Mouse (Mus musculus) embryonic facial prominence, embryonic 15.5 days (tissue): ENCODE measurements around the gene Opn4. TPM values are rescaled to one million over a fixed set of nuclear protein-coding genes. Genes with fewer than 3 reads are reported as not detected.

Experiments
- ATAC-seq: fragments of 200-750 bp; cut with Nextera tagmentation; 2 replicates; pipeline ENCODE4 v1.8.0; 2017; ENCODE audit warnings: low read depth, moderate TSS enrichment; ENCODE audit not compliant: insufficient number of reproducible peaks, low FRiP score, low TSS enrichment
- H3K27ac ChIP-seq: fragments of 300-500 bp; sonication (generic); replicated peaks from 2 replicates; pipeline ENCODE4 v1.5.1; 2015; ENCODE audit warnings: mild to moderate bottlenecking, inconsistent platforms
- H3K27me3 ChIP-seq: fragments of 300-500 bp; sonication (generic); 2 replicates; pipeline ENCODE4 v1.6.1; 2015; ENCODE audit warnings: inconsistent platforms
- H3K36me3 ChIP-seq: fragments of 300-500 bp; sonication (generic); 2 replicates; pipeline ENCODE4 v1.6.1; 2015; ENCODE audit warnings: mild to moderate bottlenecking, inconsistent platforms
- H3K4me1 ChIP-seq: fragments of 300-500 bp; sonication (generic); 2 replicates; pipeline ENCODE4 v1.6.1; 2015; ENCODE audit warnings: inconsistent platforms
- H3K4me2 ChIP-seq: fragments of 300-500 bp; sonication (generic); replicated peaks from 2 replicates; pipeline ENCODE4 v1.6.1; 2015; ENCODE audit warnings: mild to moderate bottlenecking, inconsistent platforms
- H3K4me3 ChIP-seq: fragments of 300-500 bp; sonication (generic); replicated peaks from 2 replicates; pipeline ENCODE4 v1.5.1; 2015; ENCODE audit warnings: mild to moderate bottlenecking, inconsistent platforms
- H3K9ac ChIP-seq: fragments of 300-500 bp; sonication (generic); 2 replicates; pipeline ENCODE4 v1.6.1; 2015; ENCODE audit warnings: inconsistent platforms
- H3K9me3 ChIP-seq: fragments of 300-500 bp; sonication (generic); replicated peaks from 2 replicates; pipeline ENCODE4 v1.6.1; 2016; ENCODE audit warnings: inconsistent platforms
- WGBS: fragments of 180-500 bp; shearing (Covaris S2); methylation state at CpG from one replicate; pipeline ENCODE4 v1.1.7; 2015; 5-methylcytosine and 5-hydroxymethylcytosine counted together
- polyA plus RNA-seq: library from polyadenylated mRNA; unstranded; fragments of >200 nt; fragmentation: Nextera tagmentation; extraction: Ambion mirVana; gene quantifications from 2 replicates; pipeline ENCODE4 v1.2.1, GENCODE M21; 2015

Opn4 gene
- polyA plus RNA-seq, 1 experiment from 2014 or later: 0.45 TPM

GRCm38 (mm10) chr14:34573348-34573913, 26.5 kb downstream of the Opn4 start:
- Histone ChIP-seq H3K27ac (no peak overlapping the region), H3K4me3 (no peak overlapping the region), H3K9ac (no peak overlapping the region), H3K9me3 (no peaks in the 10 kb centered on the region), H3K4me2 (no peak overlapping the region), H3K4me1 (peaks cover 19% of the 10 kb centered on the region), H3K36me3 (no peaks in the 10 kb centered on the region), H3K27me3 (peaks cover 2% of the 10 kb centered on the region; the same call in 1 of the 2 replicates)
- no peak; the same call in 1 of the 2 replicates for ATAC-seq
- 62% methylated on average over 9 of the region's 9 CpGs for WGBS

- Histone ChIP-seq H3K27ac (no peak overlapping the region), H3K9ac (no peak overlapping the region), H3K27me3 (peaks cover 2% of the 10 kb centered on the region; the same call in 1 of the 2 replicates), H3K4me3 (no peak overlapping the region), H3K36me3 (no peaks in the 10 kb centered on the region), H3K4me1 (peaks cover 30% of the 10 kb centered on the region), H3K9me3 (no peaks in the 10 kb centered on the region), H3K4me2 (no peak overlapping the region)
- WGBS: 85% methylated on average over 17 of the region's 17 CpGs
- no peak for ATAC-seq
Measured at GRCm38 (mm10) chr14:34571610-34572387, 28.1 kb downstream of the Opn4 start.

GRCm38 (mm10) chr14:34570903-34571302, 29.0 kb downstream of the Opn4 start:
- H3K36me3 ChIP-seq: no peaks in the 10 kb centered on the region
- peaks cover 37% of the 10 kb centered on the region for H3K4me1 ChIP-seq
- no peak for ATAC-seq
- no peak overlapping the region for H3K4me3 ChIP-seq
- H3K9ac ChIP-seq: no peak overlapping the region
- H3K27me3 ChIP-seq: peaks cover 2% of the 10 kb centered on the region; the same call in 1 of the 2 replicates
- H3K4me2 ChIP-seq: no peak overlapping the region
- 79% methylated on average over 4 of the region's 4 CpGs for whole genome bisulfite sequencing
- no peaks in the 10 kb centered on the region for H3K9me3 ChIP-seq
- no peak overlapping the region for H3K27ac ChIP-seq

GRCm38 (mm10) chr14:34570294-34570693, 29.6 kb downstream of the Opn4 start:
- Histone ChIP-seq H3K4me2 (peak overlapping the region; percentile 59), H3K4me3 (peak overlapping the region; percentile 32), H3K9ac (no peak overlapping the region), H3K27ac (no peak overlapping the region), H3K9me3 (no peaks in the 10 kb centered on the region), H3K27me3 (peaks cover 2% of the 10 kb centered on the region; the same call in 1 of the 2 replicates), H3K36me3 (no peaks in the 10 kb centered on the region), H3K4me1 (peaks cover 43% of the 10 kb centered on the region)
- ATAC-seq: no peak
- under 1% methylated on average over 6 of the region's 6 CpGs for WGBS

GRCm38 (mm10) chr14:34569534-34570194, 30.3 kb downstream of the Opn4 start:
- 37% methylated on average over 27 of the region's 27 CpGs for WGBS
- peaks cover 50% of the 10 kb centered on the region for H3K4me1 ChIP-seq
- peak overlapping the region; percentile 59 for H3K4me2 ChIP-seq
- peak overlapping the region; percentile 32 for H3K4me3 ChIP-seq
- H3K36me3 ChIP-seq: no peaks in the 10 kb centered on the region
- no peak overlapping the region for H3K27ac ChIP-seq
- no peaks in the 10 kb centered on the region for H3K9me3 ChIP-seq
- ATAC-seq: no peak
- H3K9ac ChIP-seq: no peak overlapping the region; the same call in 1 of the 2 replicates
- peaks cover 2% of the 10 kb centered on the region; the same call in 1 of the 2 replicates for H3K27me3 ChIP-seq

GRCm38 (mm10) chr14:34568626-34569025, 31.3 kb downstream of the Opn4 start:
- ATAC-seq: no peak
- H3K27ac ChIP-seq: no peak overlapping the region
- peaks cover 51% of the 10 kb centered on the region for H3K4me1 ChIP-seq
- H3K36me3 ChIP-seq: no peaks in the 10 kb centered on the region
- no peaks in the 10 kb centered on the region for H3K9me3 ChIP-seq
- no peak overlapping the region for H3K9ac ChIP-seq
- 76% methylated on average over 4 of the region's 4 CpGs for WGBS
- H3K4me2 ChIP-seq: no peak overlapping the region
- peaks cover 2% of the 10 kb centered on the region; the same call in 1 of the 2 replicates for H3K27me3 ChIP-seq
- no peak overlapping the region for H3K4me3 ChIP-seq

- ATAC-seq: no peak
- Histone ChIP-seq H3K4me1 (peaks cover 48% of the 10 kb centered on the region), H3K27me3 (peaks cover 2% of the 10 kb centered on the region; the same call in 1 of the 2 replicates), H3K27ac (no peak overlapping the region), H3K36me3 (no peaks in the 10 kb centered on the region), H3K4me3 (no peak overlapping the region), H3K4me2 (no peak overlapping the region), H3K9me3 (no peaks in the 10 kb centered on the region), H3K9ac (no peak overlapping the region)
- 21% methylated on average over 5 of the region's 5 CpGs for WGBS
Measured at GRCm38 (mm10) chr14:34567697-34568096, 32.2 kb downstream of the Opn4 start.

GRCm38 (mm10) chr14:34566530-34566929, 33.4 kb downstream of the Opn4 start:
- 94% methylated on average over 7 of the region's 7 CpGs for WGBS
- no peak for ATAC-seq
- no peak overlapping the region for H3K4me3 ChIP-seq
- peaks cover 55% of the 10 kb centered on the region for H3K4me1 ChIP-seq
- no peak overlapping the region for H3K4me2 ChIP-seq
- 0 out of 2 replicates have a peak overlapping the region, but pooled peaks have one; percentile 7 for H3K27ac ChIP-seq
- no peak overlapping the region for H3K9ac ChIP-seq
- peaks cover 2% of the 10 kb centered on the region; the same call in 1 of the 2 replicates for H3K27me3 ChIP-seq
- no peaks in the 10 kb centered on the region for H3K9me3 ChIP-seq
- no peaks in the 10 kb centered on the region for H3K36me3 ChIP-seq

GRCm38 (mm10) chr14:34565711-34566110, 34.2 kb downstream of the Opn4 start:
- Histone ChIP-seq H3K9ac (no peak overlapping the region), H3K9me3 (no peaks in the 10 kb centered on the region), H3K27ac (peak overlapping the region; percentile 71), H3K4me2 (no peak overlapping the region), H3K4me1 (peaks cover 55% of the 10 kb centered on the region), H3K27me3 (peaks cover 2% of the 10 kb centered on the region; the same call in 1 of the 2 replicates), H3K36me3 (no peaks in the 10 kb centered on the region), H3K4me3 (no peak overlapping the region)
- peak; percentile 34; the same call in 1 of the 2 replicates for ATAC-seq
- 51% methylated on average over 17 of the region's 17 CpGs for WGBS

GRCm38 (mm10) chr14:34564646-34565045, 35.3 kb downstream of the Opn4 start:
- Histone ChIP-seq H3K27ac (peak overlapping the region; percentile 71), H3K9me3 (no peaks in the 10 kb centered on the region), H3K9ac (no peak overlapping the region), H3K4me2 (no peak overlapping the region), H3K27me3 (peaks cover 2% of the 10 kb centered on the region; the same call in 1 of the 2 replicates), H3K36me3 (no peaks in the 10 kb centered on the region), H3K4me3 (no peak overlapping the region), H3K4me1 (peaks cover 52% of the 10 kb centered on the region)
- 55% methylated on average over 5 of the region's 5 CpGs for whole genome bisulfite sequencing
- no peak for ATAC-seq

- no peaks in the 10 kb centered on the region for H3K9me3 ChIP-seq
- H3K4me1 ChIP-seq: peaks cover 31% of the 10 kb centered on the region
- no peak overlapping the region for H3K4me2 ChIP-seq
- no peak overlapping the region for H3K9ac ChIP-seq
- 7% methylated on average over 2 of the region's 2 CpGs for WGBS
- H3K27me3 ChIP-seq: no peaks in the 10 kb centered on the region
- H3K27ac ChIP-seq: no peak overlapping the region
- no peak overlapping the region for H3K4me3 ChIP-seq
- H3K36me3 ChIP-seq: no peaks in the 10 kb centered on the region
- ATAC-seq: 0 out of 2 replicates have a peak, but pooled peaks have one; percentile 13
Measured at GRCm38 (mm10) chr14:34562393-34562792, 37.5 kb downstream of the Opn4 start.
